Comparison of ENCODE assay signal across 25 mouse cellular contexts in the genomic region with DNA sequence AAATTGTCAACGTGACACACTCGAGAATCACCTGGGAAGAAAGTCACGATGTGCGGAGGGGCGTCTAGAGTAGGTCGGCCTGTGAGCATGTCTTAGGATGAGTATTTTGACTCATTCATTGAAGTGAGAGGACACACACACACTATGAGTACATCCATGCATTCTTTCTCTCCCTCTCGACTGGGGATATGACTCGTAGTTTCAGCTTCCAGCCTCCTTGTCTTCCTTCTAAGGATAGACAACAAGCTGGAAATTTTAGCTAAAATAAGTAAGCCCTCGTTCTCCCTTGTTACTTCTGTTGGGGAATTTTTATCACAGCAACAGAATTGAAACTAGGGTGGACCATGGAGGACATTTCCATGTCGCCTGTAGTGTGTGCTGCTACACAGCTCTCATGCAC.
A peak's percentile ranks its signal among the peaks of the same experiment; 100 is the strongest.
DNase-seq lines count a peak whose midpoint lies in the region; ATAC-seq lines count a peak whose summit lies in the region.
"Had no signal": no experiment of that assay in that cellular context is flagged by ENCODE, and none has a peak within 500 bp of the region (broad histone marks: within the 10 kb centered on the region; RNA-seq: fewer than 3 reads in every experiment).

No protein-coding gene starts in this region.

- no peak overlapping the region for H3K9ac ChIP-seq in stomach, embryonic 16.5 days (ENCODE audit: low read length)
- H3K9ac ChIP-seq: embryonic facial prominence, embryonic 12.5 days; forebrain, embryonic 12.5 days had no signal

- 0 out of 2 replicates have a peak, but pooled peaks cover 8% of the 10 kb centered on the region for H3K9me3 ChIP-seq in stomach, embryonic 16.5 days (replicated peaks; ENCODE audit: control insufficient read depth, low read length)
- H3K9me3 ChIP-seq: embryonic facial prominence, embryonic 12.5 days had no signal

- peak overlapping the region; percentile 42 for H3K27ac ChIP-seq in stomach, embryonic 16.5 days (ENCODE audit: low read length)
- H3K27ac ChIP-seq: embryonic facial prominence, embryonic 10.5 days; embryonic facial prominence, embryonic 12.5 days; forebrain, embryonic 10.5 days; forebrain, embryonic 12.5 days had no signal

- peak; percentile 51 for DNase-seq in 3T3-L1 (ENCODE audit: low read depth, low spot score)
- peak; percentile 25 for DNase-seq in NIH3T3 (ENCODE audit: low read depth)
- no peak for DNase-seq in left cerebral cortex, adult 9 months (ENCODE audit: low spot score in 2 of 2)
- no peak for DNase-seq in heart, adult 11 months
- DNase-seq in cerebellum, postnatal 10 days: no peak
- DNase-seq: adrenal gland, adult 2 months; adrenal gland, postnatal 10 days; adrenal gland, postnatal 25 days; B cell, adult 2 months; cerebellum, adult 11 months; cerebellum, adult 18-20 months; cerebellum, adult 8-10 months; cerebellum, adult 9-11 months; cerebellum, postnatal 25 days had no signal

- H3K4me3 ChIP-seq in stomach, embryonic 16.5 days (replicated peaks; ENCODE audit: low read length): no peak overlapping the region
- H3K4me3 ChIP-seq: embryonic facial prominence, embryonic 10.5 days; embryonic facial prominence, embryonic 12.5 days; erythroblast, embryonic 14.5 days; forebrain, embryonic 10.5 days; forebrain, embryonic 12.5 days had no signal

- H3K27me3 ChIP-seq in stomach, embryonic 16.5 days (ENCODE audit: control insufficient read depth, insufficient read depth, low read length): no peaks in the 10 kb centered on the region
- H3K27me3 ChIP-seq: CH12.LX; embryonic facial prominence, embryonic 12.5 days; forebrain, embryonic 12.5 days had no signal

- H3K4me2 ChIP-seq in stomach, embryonic 16.5 days (ENCODE audit: low read depth, low read length): no peak overlapping the region
- H3K4me2 ChIP-seq: embryonic facial prominence, embryonic 12.5 days; forebrain, embryonic 12.5 days had no signal

- 86% methylated on average over 10 of the region's 10 CpGs for WGBS in stomach, embryonic 16.5 days

- no peaks in the 10 kb centered on the region; the same call in 1 of the 2 replicates for H3K4me1 ChIP-seq in stomach, embryonic 16.5 days (ENCODE audit: control insufficient read depth, insufficient read depth, low read length)
- H3K4me1 ChIP-seq: embryonic facial prominence, embryonic 10.5 days; embryonic facial prominence, embryonic 12.5 days; forebrain, embryonic 12.5 days had no signal

- no peaks in the 10 kb centered on the region for H3K36me3 ChIP-seq in stomach, embryonic 16.5 days (ENCODE audit: control insufficient read depth, insufficient read depth, low read length)
- H3K36me3 ChIP-seq: embryonic facial prominence, embryonic 10.5 days; embryonic facial prominence, embryonic 12.5 days; forebrain, embryonic 10.5 days; forebrain, embryonic 12.5 days; G1E had no signal

- no peak for ATAC-seq in stomach, embryonic 16.5 days (ENCODE audit: insufficient read depth, low FRiP score)
- ATAC-seq: CD4-positive, CD25-positive, alpha-beta regulatory T cell, adult 4 months; forebrain, embryonic 14.5 days; forebrain, embryonic 16.5 days had no signal

Comparison
In these comparisons a context has a peak if more than half of its experiments do, and no peak if none do; other contexts are left out.
1. DNase-seq: peak in 3T3-L1 (single experiment) and NIH3T3 (single experiment); none in left cerebral cortex, adult 9 months (0 of 2), heart, adult 11 months (single experiment) and cerebellum, postnatal 10 days (0 of 2).